Mouse (Mus musculus) liver, postnatal 0 days (tissue): ENCODE data around the gene Casp2.

ENCODE experiments used
- CTCF ChIP-seq: sonication (generic); IDR thresholded peaks from 2 replicates; pipeline ENCODE4 v1.5.1; 2016; ENCODE audit warnings: antibody characterized with exemption, low read depth
- EP300 ChIP-seq: IDR thresholded peaks from 2 replicates; pipeline ENCODE4 v1.6.1; 2016; ENCODE audit warnings: antibody characterized with exemption, low read depth, mild to moderate bottlenecking

- TF ChIP-seq CTCF (no peak), EP300 (no peak)
Measured at GRCm38 (mm10) chr6:42247173-42247572, 17.6 kb upstream of the Casp2 start.
